Mouse (Mus musculus) lung, postnatal 0 days (tissue): ENCODE data around the gene Zfp750.

ENCODE experiments used
- CTCF ChIP-seq: IDR thresholded peaks from 2 replicates; pipeline ENCODE4 v1.5.1; 2016; ENCODE audit warnings: antibody characterized with exemption, mild to moderate bottlenecking
- EP300 ChIP-seq: IDR thresholded peaks from 2 replicates; pipeline ENCODE4 v1.6.1; 2016; ENCODE audit warnings: antibody characterized with exemption, mild to moderate bottlenecking, control low read depth

DNA sequence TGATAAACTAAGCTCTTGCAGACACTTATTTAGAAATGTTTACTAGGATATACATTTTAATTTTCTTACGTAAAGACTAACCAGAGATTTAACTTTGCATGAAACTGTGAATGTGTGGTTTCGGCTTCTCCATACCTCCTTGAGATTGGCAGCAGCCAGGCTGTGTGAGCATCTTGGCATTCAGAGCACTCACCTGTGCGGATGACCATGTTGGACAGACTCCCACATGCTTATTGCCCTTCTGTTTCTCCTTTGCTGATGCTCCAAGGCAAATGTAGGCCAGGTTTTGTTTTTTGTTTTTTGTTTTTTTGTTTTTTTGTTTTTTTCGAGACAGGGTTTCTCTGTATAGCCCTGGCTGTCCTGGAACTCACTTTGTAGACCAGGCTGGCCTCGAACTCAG lies 44.2 kb upstream of the Zfp750 start:
- no peak for TF ChIP-seq CTCF
- no peak for TF ChIP-seq EP300
